Mouse (Mus musculus) forebrain, embryonic 13.5 days (tissue): ENCODE results near the gene Nudt6. TPM values are rescaled to one million over a fixed set of nuclear protein-coding genes. Genes with fewer than 3 reads are reported as not detected.

ENCODE experiments used
- ATAC-seq: fragments of 200-750 bp; cut with Nextera tagmentation; 2 replicates; pipeline ENCODE4 v1.8.0; 2017
- H3K27ac ChIP-seq: fragments of 300-500 bp; sonication (generic); 2 replicates; pipeline ENCODE4 v1.5.1; 2015; ENCODE audit warnings: inconsistent platforms, mild to moderate bottlenecking, moderate library complexity
- H3K27me3 ChIP-seq: fragments of 300-500 bp; sonication (generic); 2 replicates; pipeline ENCODE4 v1.6.1; 2015; ENCODE audit warnings: mild to moderate bottlenecking, inconsistent platforms
- H3K36me3 ChIP-seq: fragments of 300-500 bp; sonication (generic); 2 replicates; pipeline ENCODE4 v1.6.1; 2015; ENCODE audit warnings: mild to moderate bottlenecking, inconsistent platforms; ENCODE audit not compliant: poor library complexity, severe bottlenecking
- H3K4me1 ChIP-seq: fragments of 300-500 bp; sonication (generic); 2 replicates; pipeline ENCODE4 v1.6.1; 2015; ENCODE audit warnings: inconsistent platforms
- H3K4me2 ChIP-seq: fragments of 300-500 bp; sonication (generic); 2 replicates; pipeline ENCODE4 v1.6.1; 2015; ENCODE audit warnings: inconsistent platforms, mild to moderate bottlenecking, moderate library complexity
- H3K4me3 ChIP-seq: fragments of 300-500 bp; sonication (generic); 2 replicates; pipeline ENCODE4 v1.5.1; 2015; ENCODE audit warnings: mild to moderate bottlenecking, inconsistent platforms
- H3K9ac ChIP-seq: fragments of 300-500 bp; sonication (generic); 2 replicates; pipeline ENCODE4 v1.6.1; 2015; ENCODE audit warnings: mild to moderate bottlenecking, inconsistent platforms
- H3K9me3 ChIP-seq: fragments of 300-500 bp; sonication (generic); replicated peaks from 2 replicates; pipeline ENCODE4 v1.6.1; 2016; ENCODE audit warnings: inconsistent platforms
- WGBS: fragments of 180-500 bp; shearing (Covaris S2); methylation state at CpG from one replicate; pipeline ENCODE4 v1.1.7; 2015; 5-methylcytosine and 5-hydroxymethylcytosine counted together
- polyA plus RNA-seq: library from polyadenylated mRNA; unstranded; fragments of >200 nt; fragmentation: Nextera tagmentation; extraction: Ambion mirVana; gene quantifications from 2 replicates; pipeline ENCODE4 v1.2.1, GENCODE M21; 2015

The Nudt6 gene
- polyA plus RNA-seq, 1 experiment from 2014 or later = 3.3 TPM

- Histone ChIP-seq H3K4me2 (no peak overlapping the region), H3K27ac (no peak overlapping the region), H3K4me3 (no peak overlapping the region), H3K27me3 (no peaks in the 10 kb centered on the region), H3K9me3 (no peaks in the 10 kb centered on the region), H3K4me1 (peaks cover 9% of the 10 kb centered on the region), H3K36me3 (no peaks in the 10 kb centered on the region), H3K9ac (no peak overlapping the region)
- ATAC-seq = no peak
- WGBS = 57% methylated on average over 14 of the region's 14 CpGs
Observed at GRCm38 (mm10) chr3:37414413-37414960, 5.5 kb downstream of the Nudt6 start.

- H3K4me1 ChIP-seq = peaks cover 4% of the 10 kb centered on the region
- H3K27me3 ChIP-seq = no peaks in the 10 kb centered on the region
- WGBS = 94% methylated on average over 3 of the region's 3 CpGs
- no peak overlapping the region for H3K4me2 ChIP-seq
- no peak overlapping the region for H3K27ac ChIP-seq
- no peak overlapping the region for H3K9ac ChIP-seq
- no peak for ATAC-seq
- no peak overlapping the region for H3K4me3 ChIP-seq
- no peaks in the 10 kb centered on the region for H3K36me3 ChIP-seq
- no peaks in the 10 kb centered on the region for H3K9me3 ChIP-seq
Observed at GRCm38 (mm10) chr3:37413446-37413845, 6.6 kb downstream of the Nudt6 start.

- H3K36me3 ChIP-seq = no peaks in the 10 kb centered on the region
- H3K4me3 ChIP-seq = no peak overlapping the region
- no peaks in the 10 kb centered on the region for H3K27me3 ChIP-seq
- no peak overlapping the region for H3K9ac ChIP-seq
- no peak overlapping the region for H3K4me2 ChIP-seq
- no peaks in the 10 kb centered on the region for H3K4me1 ChIP-seq
- H3K27ac ChIP-seq = no peak overlapping the region
- no peak for ATAC-seq
- H3K9me3 ChIP-seq = no peaks in the 10 kb centered on the region
Observed at GRCm38 (mm10) chr3:37407598-37407997, 12.4 kb downstream of the Nudt6 start.

- Histone ChIP-seq H3K9me3 (no peaks in the 10 kb centered on the region), H3K27me3 (no peaks in the 10 kb centered on the region), H3K27ac (no peak overlapping the region), H3K4me2 (no peak overlapping the region), H3K36me3 (no peaks in the 10 kb centered on the region), H3K4me3 (no peak overlapping the region), H3K9ac (no peak overlapping the region), H3K4me1 (no peaks in the 10 kb centered on the region)
- ATAC-seq = no peak
- 88% methylated on average over 11 of the region's 11 CpGs for WGBS
Observed at GRCm38 (mm10) chr3:37401729-37402610, 18.0 kb downstream of the Nudt6 start.

- H3K27me3 ChIP-seq = no peaks in the 10 kb centered on the region
- 0 out of 2 replicates have a peak, but pooled peaks have one; percentile 33 for ATAC-seq
- no peaks in the 10 kb centered on the region for H3K9me3 ChIP-seq
- H3K36me3 ChIP-seq = no peaks in the 10 kb centered on the region
- no peak overlapping the region for H3K4me3 ChIP-seq
- 88% methylated on average over 7 of the region's 7 CpGs for WGBS
- no peak overlapping the region for H3K27ac ChIP-seq
- no peaks in the 10 kb centered on the region for H3K4me1 ChIP-seq
- no peak overlapping the region for H3K4me2 ChIP-seq
- no peak overlapping the region for H3K9ac ChIP-seq
Observed at GRCm38 (mm10) chr3:37398661-37399395, 21.2 kb downstream of the Nudt6 start.

- ATAC-seq = no peak
- Histone ChIP-seq H3K4me3 (no peak overlapping the region), H3K36me3 (no peaks in the 10 kb centered on the region), H3K4me1 (no peaks in the 10 kb centered on the region), H3K9me3 (no peaks in the 10 kb centered on the region), H3K4me2 (no peak overlapping the region), H3K27ac (no peak overlapping the region), H3K9ac (no peak overlapping the region), H3K27me3 (no peaks in the 10 kb centered on the region)
- 86% methylated on average over 3 of the region's 3 CpGs for WGBS
Observed at GRCm38 (mm10) chr3:37397646-37398045, 22.4 kb downstream of the Nudt6 start.

- WGBS = 91% methylated on average over 5 of the region's 5 CpGs
- H3K27me3 ChIP-seq = no peaks in the 10 kb centered on the region
- H3K4me1 ChIP-seq = no peaks in the 10 kb centered on the region
- no peak overlapping the region for H3K27ac ChIP-seq
- peak; percentile 65; the same call in 1 of the 2 replicates for ATAC-seq
- H3K9ac ChIP-seq = no peak overlapping the region
- H3K36me3 ChIP-seq = no peaks in the 10 kb centered on the region
- no peak overlapping the region for H3K4me2 ChIP-seq
- H3K4me3 ChIP-seq = no peak overlapping the region
- H3K9me3 ChIP-seq = no peaks in the 10 kb centered on the region
Observed at GRCm38 (mm10) chr3:37396930-37397608, 22.9 kb downstream of the Nudt6 start.

GRCm38 (mm10) chr3:37387310-37387709 lies 32.7 kb downstream of the Nudt6 start:
- ATAC-seq = no peak
- Histone ChIP-seq H3K4me2 (no peak overlapping the region), H3K36me3 (no peaks in the 10 kb centered on the region), H3K27ac (no peak overlapping the region), H3K27me3 (no peaks in the 10 kb centered on the region), H3K9me3 (0 out of 2 replicates have a peak, but pooled peaks cover 4% of the 10 kb centered on the region), H3K4me1 (no peaks in the 10 kb centered on the region), H3K9ac (no peak overlapping the region), H3K4me3 (no peak overlapping the region)
- 92% methylated on average over 6 of the region's 6 CpGs for WGBS

GRCm38 (mm10) chr3:37383096-37383765 lies 36.8 kb downstream of the Nudt6 start:
- no peak overlapping the region for H3K27ac ChIP-seq
- WGBS = 86% methylated on average over 6 of the region's 6 CpGs
- no peaks in the 10 kb centered on the region for H3K27me3 ChIP-seq
- H3K9ac ChIP-seq = no peak overlapping the region
- no peaks in the 10 kb centered on the region for H3K36me3 ChIP-seq
- no peaks in the 10 kb centered on the region for H3K9me3 ChIP-seq
- no peak overlapping the region for H3K4me3 ChIP-seq
- H3K4me2 ChIP-seq = no peak overlapping the region
- 0 out of 2 replicates have a peak, but pooled peaks cover 7% of the 10 kb centered on the region for H3K4me1 ChIP-seq
- no peak for ATAC-seq

GRCm38 (mm10) chr3:37381457-37381856 lies 38.6 kb downstream of the Nudt6 start:
- no peak for ATAC-seq
- Histone ChIP-seq H3K4me3 (no peak overlapping the region), H3K9ac (no peak overlapping the region), H3K4me1 (0 out of 2 replicates have a peak, but pooled peaks cover 7% of the 10 kb centered on the region), H3K9me3 (no peaks in the 10 kb centered on the region), H3K4me2 (no peak overlapping the region), H3K36me3 (no peaks in the 10 kb centered on the region), H3K27me3 (no peaks in the 10 kb centered on the region), H3K27ac (no peak overlapping the region)
- WGBS = 73% methylated on average over 6 of the region's 6 CpGs
